Comparison of ENCODE assay signal across 8 mouse cellular contexts in the genomic region with DNA sequence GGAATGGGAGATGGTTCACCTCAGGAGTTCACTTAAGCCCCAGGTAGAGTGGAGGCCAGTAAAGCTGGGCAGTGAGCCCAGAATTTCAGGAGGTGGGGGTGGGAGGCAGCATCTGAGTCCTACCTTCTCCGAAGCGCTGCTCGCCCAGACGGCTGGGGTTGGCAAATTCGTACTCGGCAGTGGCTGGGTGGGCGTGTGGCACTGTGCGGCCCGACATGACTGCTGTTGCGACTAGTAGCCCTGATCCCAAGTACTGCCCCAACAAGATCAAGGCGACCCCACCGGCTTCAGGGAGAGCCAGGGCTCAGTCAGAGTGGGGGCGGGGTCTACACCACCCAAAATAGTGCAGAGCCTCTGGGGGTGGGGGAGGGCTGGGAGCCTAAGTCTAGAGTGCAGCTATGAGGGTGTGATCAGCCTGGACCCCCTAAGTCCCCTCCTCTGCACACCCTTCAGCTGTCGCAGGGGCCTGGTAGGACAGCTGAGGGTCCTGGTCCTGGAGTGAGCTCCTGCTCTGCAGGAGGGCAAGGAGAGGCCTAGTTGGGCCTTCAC. TPM values are rescaled to one million over a fixed set of nuclear protein-coding genes. Genes with fewer than 3 reads are reported as not detected.
DNase-seq lines count a peak whose midpoint lies in the region; ATAC-seq and TF ChIP-seq lines count a peak whose summit lies in the region.

A gene (minus strand): TSS at position 301 of the 549 bp plus-strand sequence.

- H3K4me2 ChIP-seq in midbrain, embryonic 15.5 days: no peak within 1 kb of the TSS
- H3K4me2 ChIP-seq in intestine, embryonic 16.5 days (ENCODE audit: low read depth, low read length): peak within 1 kb of the TSS; percentile 17

- no peaks in the 10 kb centered on the region for H3K36me3 ChIP-seq in midbrain, embryonic 10.5 days
- no peaks in the 10 kb centered on the region for H3K36me3 ChIP-seq in midbrain, embryonic 15.5 days (replicated peaks)
- H3K36me3 ChIP-seq in intestine, embryonic 16.5 days (ENCODE audit: control insufficient read depth, insufficient read depth, low read length): no peaks in the 10 kb centered on the region

- intact Hi-C loops in gastrocnemius, adult 2 months (cut with DNase I): loop anchor here (2.0 kb wide), 1 partner anchor 17 kb away; a partner anchor contains a TSS
- intact Hi-C loops in left cerebral cortex, postnatal 36 days (cut with DNase I): no loop called here
- intact Hi-C loops in left cerebral cortex, postnatal 14 days (cut with DNase I): loop anchor here (5.0 kb wide), 1 partner anchor 55 kb away; no protein-coding TSS in a partner anchor

- WGBS in midbrain, embryonic 10.5 days: 70% methylated on average over 14 of the region's 14 CpGs
- WGBS in midbrain, embryonic 15.5 days: 75% methylated on average over 14 of the region's 14 CpGs
- WGBS in intestine, embryonic 16.5 days: 63% methylated on average over 14 of the region's 14 CpGs
- 48% methylated on average over 14 of the region's 14 CpGs for WGBS in olfactory bulb, adult 2 months

- H3K27me3 ChIP-seq in midbrain, embryonic 10.5 days (ENCODE audit: low read depth, poor library complexity, severe bottlenecking): peaks cover 26% of the 10 kb centered on the region
- H3K27me3 ChIP-seq in midbrain, embryonic 15.5 days (replicated peaks): no peaks in the 10 kb centered on the region; the same call in 1 of the 2 replicates
- H3K27me3 ChIP-seq in intestine, embryonic 16.5 days (replicated peaks; ENCODE audit: control insufficient read depth, insufficient read depth, low read length): no peaks in the 10 kb centered on the region

- DNase-seq in midbrain, embryonic 10.5 days (ENCODE audit: low spot score): no peak
- DNase-seq in gastrocnemius, adult 2 months: peak; percentile 83
- DNase-seq in c-Kit-positive CD71-positive TER-119-positive erythroid progenitor cells, embryonic 14.5 days (ENCODE audit: low spot score): no peak
- no peak for DNase-seq in left cerebral cortex, postnatal 36 days (ENCODE audit: low spot score in 2 of 2)
- no peak for DNase-seq in left cerebral cortex, postnatal 14 days (ENCODE audit: low spot score in 2 of 2)

- no peaks in the 10 kb centered on the region for H3K9me3 ChIP-seq in midbrain, embryonic 10.5 days (replicated peaks)
- no peaks in the 10 kb centered on the region for H3K9me3 ChIP-seq in midbrain, embryonic 15.5 days
- H3K9me3 ChIP-seq in intestine, embryonic 16.5 days (ENCODE audit: control insufficient read depth, low read length): no peaks in the 10 kb centered on the region

- no peak for TF ChIP-seq POLR2A in olfactory bulb, adult 2 months (IDR thresholded peaks at IDR 0.05; ENCODE audit: insufficient read depth, low read depth, low read length)

- no peak for TF ChIP-seq CTCF in gastrocnemius, adult 2 months (IDR thresholded peaks at IDR 0.05)
- TF ChIP-seq CTCF in olfactory bulb, adult 2 months (IDR thresholded peaks at IDR 0.05; ENCODE audit: insufficient read depth, low read depth, low read length): no peak

- H3K4me3 ChIP-seq in midbrain, embryonic 10.5 days: no peak within 1 kb of the TSS
- no peak within 1 kb of the TSS for H3K4me3 ChIP-seq in midbrain, embryonic 15.5 days
- H3K4me3 ChIP-seq in gastrocnemius, adult 2 months: peak within 1 kb of the TSS; percentile 93
- H3K4me3 ChIP-seq in intestine, embryonic 16.5 days (ENCODE audit: low read length): peak within 1 kb of the TSS; percentile 28
- H3K4me3 ChIP-seq in olfactory bulb, adult 2 months (ENCODE audit: insufficient read depth, low read depth, low read length): peak within 1 kb of the TSS; percentile 17; the same call in 1 of the 2 replicates

- peaks cover 9% of the 10 kb centered on the region; the same call in 1 of the 2 replicates for H3K4me1 ChIP-seq in midbrain, embryonic 10.5 days
- H3K4me1 ChIP-seq in midbrain, embryonic 15.5 days: no peaks in the 10 kb centered on the region
- H3K4me1 ChIP-seq in intestine, embryonic 16.5 days (ENCODE audit: control insufficient read depth, insufficient read depth, low read length): peaks cover 7% of the 10 kb centered on the region; the same call in 1 of the 2 replicates
- peaks cover 8% of the 10 kb centered on the region for H3K4me1 ChIP-seq in olfactory bulb, adult 2 months (ENCODE audit: control insufficient read depth, insufficient read depth, low read length)

- no peak within 1 kb of the TSS for H3K9ac ChIP-seq in midbrain, embryonic 15.5 days
- H3K9ac ChIP-seq in intestine, embryonic 16.5 days (ENCODE audit: low read depth, low read length): peak within 1 kb of the TSS; percentile 35

- H3K27ac ChIP-seq in midbrain, embryonic 10.5 days (replicated peaks): 0 out of 2 replicates have a peak within 1 kb of the TSS, but pooled peaks have one; percentile 24
- no peak within 1 kb of the TSS for H3K27ac ChIP-seq in midbrain, embryonic 15.5 days
- peak within 1 kb of the TSS; percentile 97 for H3K27ac ChIP-seq in gastrocnemius, adult 2 months
- peak within 1 kb of the TSS; percentile 73 for H3K27ac ChIP-seq in intestine, embryonic 16.5 days (ENCODE audit: low read length)
- H3K27ac ChIP-seq in olfactory bulb, adult 2 months (ENCODE audit: insufficient read depth, low read depth, low read length): peak within 1 kb of the TSS; percentile 43

- no peak for ATAC-seq in midbrain, embryonic 15.5 days (replicated peaks)
- peak; percentile 61 for ATAC-seq in intestine, embryonic 16.5 days

RNA-seq across cellular contexts. Expression of the gene that starts here (rescaled TPM):
- 0.33 and 0.60 TPM in 2 replicates for polyA plus RNA-seq in midbrain, embryonic 10.5 days (2016; fragmentation: Nextera tagmentation; extraction: Ambion mirVana)
- polyA plus RNA-seq in midbrain, embryonic 15.5 days (2015; fragmentation: Nextera tagmentation; extraction: Ambion mirVana): 0.87 and 1.1 TPM in 2 replicates
- 100 to 1,000 TPM; 123 to 143 TPM for total RNA-seq in gastrocnemius, adult 2 months (2021)
- 5.0 TPM in 2 replicates for polyA plus RNA-seq in intestine, embryonic 16.5 days (2015; fragmentation: Nextera tagmentation; extraction: Ambion mirVana)
- not detected in 2 replicates for polyA plus RNA-seq in olfactory bulb, adult 2 months (2012; ENCODE audit: insufficient read depth, insufficient read length, low replicate concordance, missing spikeins)
- 1 to 10 TPM; 1.2 to 2.4 TPM for total RNA-seq in left cerebral cortex, postnatal 36 days (2021)
- total RNA-seq in left cerebral cortex, postnatal 14 days (2021): 1 to 10 TPM; 2.3 to 2.7 TPM

Comparison
In these comparisons a context has a peak if more than half of its experiments do, and no peak if none do; other contexts are left out.
1. RNA of the gene that starts here (total RNA-seq): 123 to 143 TPM in gastrocnemius, adult 2 months; 2.3 to 2.7 TPM in left cerebral cortex, postnatal 14 days and 1.2 to 2.4 TPM in left cerebral cortex, postnatal 36 days; every median in the first group is over 10 times any median in the second.
2. H3K4me3 ChIP-seq: peak in gastrocnemius, adult 2 months (single experiment), intestine, embryonic 16.5 days (single experiment) and olfactory bulb, adult 2 months (single experiment); none in midbrain, embryonic 10.5 days (single experiment) and midbrain, embryonic 15.5 days (single experiment).